Mouse (Mus musculus) embryonic facial prominence, embryonic 14.5 days (tissue): ENCODE measurements at regions not wholly inside any gene's neighbourhood (a gene's known extent, or its start where the extent isn't known, plus 50 kb on each side); places are given as distances from the start of the nearest gene placed in this dataset.
"Not testable (repeated sequence)": the region's sequence is repeated elsewhere in the genome, so short reads cannot be mapped to it uniquely, and the experiment has no call there.

Source experiments
- ATAC-seq: fragments of 200-750 bp; cut with Nextera tagmentation; 2 replicates; pipeline ENCODE4 v1.8.0; 2017; ENCODE audit warnings: low read depth, moderate number of reproducible peaks, moderate TSS enrichment
- DNase-seq: peaks from one replicate; pipeline ENCODE4 v3.0.0-alpha.2; 2015; ENCODE audit warnings: low spot score
- H3K27ac ChIP-seq: fragments of 300-500 bp; sonication (generic); replicated peaks from 2 replicates; pipeline ENCODE4 v1.5.1; 2014; ENCODE audit warnings: low read depth, mild to moderate bottlenecking, low read length, moderate library complexity
- H3K27me3 ChIP-seq: fragments of 300-500 bp; sonication (generic); replicated peaks from 2 replicates; pipeline ENCODE4 v1.6.1; 2014; ENCODE audit warnings: low read length; ENCODE audit not compliant: control insufficient read depth, insufficient read depth
- H3K36me3 ChIP-seq: fragments of 300-500 bp; sonication (generic); 2 replicates; pipeline ENCODE4 v1.6.1; 2014; ENCODE audit warnings: low read length, mixed read lengths; ENCODE audit not compliant: control insufficient read depth, insufficient read depth
- H3K4me1 ChIP-seq: fragments of 300-500 bp; sonication (generic); 2 replicates; pipeline ENCODE4 v1.6.1; 2014; ENCODE audit warnings: antibody characterized with exemption, low read length; ENCODE audit not compliant: control insufficient read depth, insufficient read depth
- H3K4me2 ChIP-seq: fragments of 300-500 bp; sonication (generic); 2 replicates; pipeline ENCODE4 v1.6.1; 2014; ENCODE audit warnings: low read depth, mild to moderate bottlenecking, low read length, moderate library complexity, mixed read lengths
- H3K4me3 ChIP-seq: fragments of 300-500 bp; sonication (generic); 2 replicates; pipeline ENCODE4 v1.5.1; 2014; ENCODE audit warnings: low read depth, mild to moderate bottlenecking, low read length
- H3K9ac ChIP-seq: fragments of 300-500 bp; sonication (generic); 2 replicates; pipeline ENCODE4 v1.6.1; 2014; ENCODE audit warnings: low read depth, mild to moderate bottlenecking, low read length, moderate library complexity, mixed read lengths
- H3K9me3 ChIP-seq: fragments of 300-500 bp; sonication (generic); 2 replicates; pipeline ENCODE4 v1.6.1; 2016; ENCODE audit warnings: low read length; ENCODE audit not compliant: control insufficient read depth
- WGBS: fragments of 180-500 bp; shearing (Covaris S2); extraction: QIAGEN DNeasy Blood & Tissue Kit; methylation state at CpG from one replicate; pipeline ENCODE4 v1.1.7; 2014; 5-methylcytosine and 5-hydroxymethylcytosine counted together

- no peak overlapping the region for H3K4me2 ChIP-seq
- WGBS = 90% methylated on average over 1 of the region's 1 CpGs
- DNase-seq (no peak), ATAC-seq (no peak)
- no peak overlapping the region for H3K9ac ChIP-seq
- H3K27me3 ChIP-seq = no peaks in the 10 kb centered on the region
- no peak overlapping the region for H3K27ac ChIP-seq
- H3K4me1 ChIP-seq = no peaks in the 10 kb centered on the region
- H3K36me3 ChIP-seq = no peaks in the 10 kb centered on the region
- H3K9me3 ChIP-seq = 0 out of 2 replicates have a peak, but pooled peaks cover 3% of the 10 kb centered on the region
- H3K4me3 ChIP-seq = no peak overlapping the region
Measured at GRCm38 (mm10) chr4:29389282-29389681, 576.4 kb downstream of the Epha7 start.

GRCm38 (mm10) chr4:29390333-29390732, 577.4 kb downstream of the Epha7 start:
- no peak overlapping the region for H3K4me2 ChIP-seq
- ATAC-seq = no peak

GRCm38 (mm10) chr4:29402143-29402542, 589.2 kb downstream of the Epha7 start:
- H3K27ac ChIP-seq = no peak overlapping the region
- WGBS = 79% methylated on average over 3 of the region's 3 CpGs
- no peak overlapping the region for H3K4me2 ChIP-seq
- DNase-seq = no peak
- ATAC-seq = no peak
- H3K9ac ChIP-seq = no peak overlapping the region
- H3K9me3 ChIP-seq = no peaks in the 10 kb centered on the region
- H3K4me1 ChIP-seq = no peaks in the 10 kb centered on the region
- H3K36me3 ChIP-seq = no peaks in the 10 kb centered on the region
- H3K4me3 ChIP-seq = no peak overlapping the region
- no peaks in the 10 kb centered on the region for H3K27me3 ChIP-seq

More at GRCm38 (mm10) chr4:29390333-29390732, 577.4 kb downstream of the Epha7 start:
- H3K27ac ChIP-seq = no peak overlapping the region
- 0 out of 2 replicates have a peak, but pooled peaks cover 3% of the 10 kb centered on the region for H3K9me3 ChIP-seq
- no peak overlapping the region for H3K4me3 ChIP-seq
- H3K9ac ChIP-seq = no peak overlapping the region
- WGBS = 26% methylated on average over 2 of the region's 2 CpGs
- H3K27me3 ChIP-seq = no peaks in the 10 kb centered on the region
- DNase-seq = no peak
- no peaks in the 10 kb centered on the region for H3K4me1 ChIP-seq
- H3K36me3 ChIP-seq = no peaks in the 10 kb centered on the region

GRCm38 (mm10) chr4:29414616-29415015, 601.7 kb downstream of the Epha7 start:
- WGBS = 93% methylated on average over 8 of the region's 8 CpGs
- Histone ChIP-seq H3K36me3 (no peaks in the 10 kb centered on the region), H3K27ac (no peak overlapping the region), H3K9me3 (no peaks in the 10 kb centered on the region), H3K27me3 (no peaks in the 10 kb centered on the region), H3K4me3 (no peak overlapping the region), H3K4me1 (no peaks in the 10 kb centered on the region), H3K9ac (no peak overlapping the region), H3K4me2 (no peak overlapping the region)
- no peak for ATAC-seq
- DNase-seq = no peak

- no peaks in the 10 kb centered on the region for H3K4me1 ChIP-seq
- H3K4me2 ChIP-seq = no peak overlapping the region
- no peaks in the 10 kb centered on the region for H3K36me3 ChIP-seq
- no peak for ATAC-seq
- no peak overlapping the region for H3K4me3 ChIP-seq
- H3K9me3 ChIP-seq = no peaks in the 10 kb centered on the region
- H3K27me3 ChIP-seq = no peaks in the 10 kb centered on the region
- no peak overlapping the region for H3K27ac ChIP-seq
- no peak overlapping the region for H3K9ac ChIP-seq
- no peak for DNase-seq
- WGBS = 88% methylated on average over 2 of the region's 2 CpGs
Measured at GRCm38 (mm10) chr4:29420198-29420792, 607.4 kb downstream of the Epha7 start.

- DNase-seq, H3K4me1 ChIP-seq, H3K36me3 ChIP-seq, H3K9ac ChIP-seq, H3K4me3 ChIP-seq, H3K27me3 ChIP-seq, ATAC-seq, H3K27ac ChIP-seq, H3K9me3 ChIP-seq, H3K4me2 ChIP-seq: not testable (repeated sequence)
- 81% methylated on average over 4 of the region's 4 CpGs for WGBS
Measured at GRCm38 (mm10) chr4:29431493-29431892, 618.6 kb downstream of the Epha7 start.

- Histone ChIP-seq H3K27me3 (no peaks in the 10 kb centered on the region), H3K36me3 (no peaks in the 10 kb centered on the region), H3K9me3 (no peaks in the 10 kb centered on the region), H3K4me2 (no peak overlapping the region), H3K27ac (no peak overlapping the region), H3K4me3 (no peak overlapping the region), H3K9ac (no peak overlapping the region), H3K4me1 (no peaks in the 10 kb centered on the region)
- 65% methylated on average over 5 of the region's 5 CpGs for WGBS
- no peak for DNase-seq
- no peak for ATAC-seq
Measured at GRCm38 (mm10) chr4:29463329-29463728, 650.4 kb downstream of the Epha7 start.

GRCm38 (mm10) chr4:29466315-29466714, 653.4 kb downstream of the Epha7 start:
- no peak overlapping the region for H3K4me2 ChIP-seq
- H3K9me3 ChIP-seq = no peaks in the 10 kb centered on the region
- H3K4me1 ChIP-seq = no peaks in the 10 kb centered on the region
- H3K4me3 ChIP-seq = no peak overlapping the region
- no peaks in the 10 kb centered on the region for H3K36me3 ChIP-seq
- H3K27me3 ChIP-seq = no peaks in the 10 kb centered on the region
- ATAC-seq (no peak), DNase-seq (peak; percentile 14)
- no peak overlapping the region for H3K27ac ChIP-seq
- H3K9ac ChIP-seq = no peak overlapping the region
- 36% methylated on average over 2 of the region's 2 CpGs for WGBS

- Histone ChIP-seq H3K36me3 (no peaks in the 10 kb centered on the region), H3K4me1 (no peaks in the 10 kb centered on the region), H3K27me3 (no peaks in the 10 kb centered on the region), H3K27ac (no peak overlapping the region), H3K4me3 (no peak overlapping the region), H3K4me2 (no peak overlapping the region), H3K9ac (no peak overlapping the region), H3K9me3 (no peaks in the 10 kb centered on the region)
- DNase-seq = no peak
- ATAC-seq = no peak
- WGBS = 61% methylated on average over 2 of the region's 2 CpGs
Measured at GRCm38 (mm10) chr4:29480384-29481092, 667.6 kb downstream of the Epha7 start.
